Mouse (Mus musculus): Measurements from ENCODE around the gene B9d2.

B9d2 gene

GRCm38 (mm10) chr7:25680514-25681258 is at the start of gene B9d2:
Gene B9d2, plus strand, starts transcription at chr7:25680780.
- CTCF ChIA-PET, result interaction anchor here (0.7 kb wide), 1 partner anchor 1295 kb away, joined by 3 read pairs; no protein-coding TSS in a partner anchor

GRCm38 (mm10) chr7:25632679-25633078 is 47.9 kb upstream of the B9d2 start:
- CTCF ChIA-PET, result no interaction called here

GRCm38 (mm10) chr7:25636373-25636772 is 44.2 kb upstream of the B9d2 start:
- CTCF ChIA-PET, result no interaction called here

GRCm38 (mm10) chr7:25637099-25637498 is 43.5 kb upstream of the B9d2 start:
- CTCF ChIA-PET, result interaction anchor here (0.6 to 0.8 kb wide), 2 partner anchors 8 to 14 kb away, joined by 3 read pairs; no protein-coding TSS in a partner anchor

- CTCF ChIA-PET, result no interaction called here
Measured at GRCm38 (mm10) chr7:25639754-25640153, 40.8 kb upstream of the B9d2 start.

GRCm38 (mm10) chr7:25644136-25644535 is 36.4 kb upstream of the B9d2 start:
- CTCF ChIA-PET, result interaction anchor here (2.1 kb wide), 1 partner anchor 18 kb away, joined by 4 read pairs; the partner anchor contains the start of gene B3gnt8

GRCm38 (mm10) chr7:25644631-25645030 is 35.9 kb upstream of the B9d2 start:
- CTCF ChIA-PET, result interaction anchor here (2.1 kb wide), 1 partner anchor 19 kb away, joined by 4 read pairs; the partner anchor contains the start of gene B3gnt8

GRCm38 (mm10) chr7:25645074-25645473 is 35.5 kb upstream of the B9d2 start:
- CTCF ChIA-PET, result interaction anchor here (2.1 kb wide), 1 partner anchor 19 kb away, joined by 4 read pairs; the partner anchor contains the start of gene B3gnt8

- CTCF ChIA-PET, result interaction anchor here (0.6 to 1.3 kb wide), 3 partner anchors 10 to 211 kb away, joined by 3 to 8 read pairs (median 3); no protein-coding TSS in a partner anchor
Measured at GRCm38 (mm10) chr7:25647574-25648123, 32.9 kb upstream of the B9d2 start.

GRCm38 (mm10) chr7:25649839-25650238 is 30.7 kb upstream of the B9d2 start:
- CTCF ChIA-PET, result interaction anchor here (0.5 to 0.6 kb wide), 2 partner anchors 165 to 169 kb away, joined by 4 to 6 read pairs; no protein-coding TSS in a partner anchor

GRCm38 (mm10) chr7:25651281-25651680 is 29.3 kb upstream of the B9d2 start:
- CTCF ChIA-PET, result interaction anchor here (0.7 to 1.2 kb wide), 4 partner anchors 14 to 222 kb away, joined by 3 read pairs; no protein-coding TSS in a partner anchor

- CTCF ChIA-PET, result interaction anchor here (0.5 to 1.4 kb wide), 8 partner anchors 26 to 389 kb away, joined by 3 to 9 read pairs (median 4); partner anchors contain the start of gene B3gnt8
Measured at GRCm38 (mm10) chr7:25652244-25652759, 28.3 kb upstream of the B9d2 start.

- CTCF ChIA-PET, result interaction anchor here (0.6 to 0.7 kb wide), 4 partner anchors 24 to 712 kb away, joined by 3 read pairs; no protein-coding TSS in a partner anchor
Measured at GRCm38 (mm10) chr7:25655601-25656428, 24.8 kb upstream of the B9d2 start.

GRCm38 (mm10) chr7:25657785-25658184 is 22.8 kb upstream of the B9d2 start:
- CTCF ChIA-PET, result interaction anchor here (0.7 to 0.8 kb wide), 2 partner anchors 10 to 632 kb away, joined by 3 to 7 read pairs; no protein-coding TSS in a partner anchor

- CTCF ChIA-PET, result interaction anchor here (0.6 to 0.7 kb wide), 2 partner anchors 51 to 680 kb away, joined by 3 to 5 read pairs; no protein-coding TSS in a partner anchor
Measured at GRCm38 (mm10) chr7:25658657-25659472, 21.7 kb upstream of the B9d2 start, which contains the start of the genes Bckdha and Exosc5. Gene Bckdha, minus strand, starts transcription at chr7:25658981. Gene Exosc5, plus strand, starts transcription at chr7:25659164.

GRCm38 (mm10) chr7:25666381-25666780 is 14.2 kb upstream of the B9d2 start:
- CTCF ChIA-PET, result interaction anchor here (0.6 kb wide), 1 partner anchor 389 kb away, joined by 3 read pairs; no protein-coding TSS in a partner anchor

- CTCF ChIA-PET, result interaction anchor here (0.5 to 0.8 kb wide), 2 partner anchors 8 to 13 kb away, joined by 3 read pairs; no protein-coding TSS in a partner anchor
Measured at GRCm38 (mm10) chr7:25669158-25669557, 11.4 kb upstream of the B9d2 start.

- CTCF ChIA-PET, result no interaction called here
Measured at GRCm38 (mm10) chr7:25669631-25670030, 10.9 kb upstream of the B9d2 start.

- CTCF ChIA-PET, result no interaction called here
Measured at GRCm38 (mm10) chr7:25670096-25670495, 10.5 kb upstream of the B9d2 start.

- CTCF ChIA-PET, result no interaction called here
Measured at GRCm38 (mm10) chr7:25671686-25672085, 8.9 kb upstream of the B9d2 start.
